Mouse (Mus musculus) midbrain, embryonic 16.5 days (tissue): ENCODE measurements at regions not wholly inside any gene's neighbourhood (a gene's known extent, or its start where the extent isn't known, plus 50 kb on each side); places are given as distances from the start of the nearest gene placed in this dataset.

Experiments
- ATAC-seq: fragments of 200-750 bp; cut with Nextera tagmentation; 2 replicates; pipeline ENCODE4 v1.8.0; 2017; ENCODE audit warnings: moderate TSS enrichment
- H3K27ac ChIP-seq: fragments of 300-500 bp; sonication (generic); 2 replicates; pipeline ENCODE4 v1.5.1; 2014; ENCODE audit warnings: mild to moderate bottlenecking, low read length, mixed read lengths
- H3K27me3 ChIP-seq: fragments of 300-500 bp; sonication (generic); 2 replicates; pipeline ENCODE4 v1.6.1; 2014; ENCODE audit warnings: low read depth, low read length, mixed read lengths; ENCODE audit not compliant: control insufficient read depth, insufficient read depth
- H3K36me3 ChIP-seq: fragments of 300-500 bp; sonication (generic); 2 replicates; pipeline ENCODE4 v1.6.1; 2014; ENCODE audit warnings: mild to moderate bottlenecking, low read length, moderate library complexity, mixed read lengths; ENCODE audit not compliant: control insufficient read depth, insufficient read depth
- H3K4me1 ChIP-seq: fragments of 300-500 bp; sonication (generic); 2 replicates; pipeline ENCODE4 v1.6.1; 2014; ENCODE audit warnings: mild to moderate bottlenecking, low read length, mixed read lengths; ENCODE audit not compliant: control insufficient read depth, insufficient read depth
- H3K4me2 ChIP-seq: fragments of 300-500 bp; sonication (generic); 2 replicates; pipeline ENCODE4 v1.6.1; 2014; ENCODE audit warnings: mild to moderate bottlenecking, low read length, mixed read lengths
- H3K4me3 ChIP-seq: fragments of 300-500 bp; sonication (generic); 2 replicates; pipeline ENCODE4 v1.5.1; 2014; ENCODE audit warnings: low read depth, mild to moderate bottlenecking, low read length, moderate library complexity, mixed read lengths
- H3K9ac ChIP-seq: fragments of 300-500 bp; sonication (generic); 2 replicates; pipeline ENCODE4 v1.6.1; 2014; ENCODE audit warnings: low read depth, low read length, mixed read lengths
- H3K9me3 ChIP-seq: fragments of 300-500 bp; sonication (generic); replicated peaks from 2 replicates; pipeline ENCODE4 v1.6.1; 2014; ENCODE audit warnings: mild to moderate bottlenecking, low read length, mixed read lengths; ENCODE audit not compliant: control insufficient read depth, poor library complexity, severe bottlenecking
- WGBS: fragments of 180-500 bp; shearing (Covaris S2); extraction: QIAGEN DNeasy Blood & Tissue Kit; methylation state at CpG from one replicate; pipeline ENCODE4 v1.1.7; 2014; 5-methylcytosine and 5-hydroxymethylcytosine counted together

DNA sequence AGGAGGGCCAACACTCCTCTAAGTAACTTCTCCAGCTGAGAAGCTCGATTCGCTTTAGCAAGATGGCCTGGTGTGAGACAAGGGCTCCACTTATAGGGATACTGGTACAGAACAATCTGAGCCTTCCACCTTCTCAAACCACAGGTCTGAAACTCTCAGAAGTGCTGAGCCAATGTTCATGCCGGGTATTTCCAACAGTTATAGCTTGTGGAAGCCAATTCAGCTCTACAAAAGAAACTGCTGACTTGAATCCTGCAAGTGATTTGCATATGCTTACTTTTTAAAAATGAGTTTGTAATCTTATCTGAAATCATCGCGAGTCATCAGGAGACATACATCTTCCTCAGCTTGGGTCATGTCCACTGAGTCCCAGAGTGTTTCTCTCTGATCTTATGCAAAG lies 273.2 kb downstream of the Car8 start:
- Histone ChIP-seq H3K27ac (no peak overlapping the region), H3K4me1 (no peaks in the 10 kb centered on the region), H3K36me3 (no peaks in the 10 kb centered on the region), H3K4me2 (no peak overlapping the region), H3K27me3 (no peaks in the 10 kb centered on the region), H3K9ac (no peak overlapping the region), H3K9me3 (no peaks in the 10 kb centered on the region), H3K4me3 (no peak overlapping the region)
- 92% methylated on average over 5 of the region's 5 CpGs for WGBS
- ATAC-seq: no peak

DNA sequence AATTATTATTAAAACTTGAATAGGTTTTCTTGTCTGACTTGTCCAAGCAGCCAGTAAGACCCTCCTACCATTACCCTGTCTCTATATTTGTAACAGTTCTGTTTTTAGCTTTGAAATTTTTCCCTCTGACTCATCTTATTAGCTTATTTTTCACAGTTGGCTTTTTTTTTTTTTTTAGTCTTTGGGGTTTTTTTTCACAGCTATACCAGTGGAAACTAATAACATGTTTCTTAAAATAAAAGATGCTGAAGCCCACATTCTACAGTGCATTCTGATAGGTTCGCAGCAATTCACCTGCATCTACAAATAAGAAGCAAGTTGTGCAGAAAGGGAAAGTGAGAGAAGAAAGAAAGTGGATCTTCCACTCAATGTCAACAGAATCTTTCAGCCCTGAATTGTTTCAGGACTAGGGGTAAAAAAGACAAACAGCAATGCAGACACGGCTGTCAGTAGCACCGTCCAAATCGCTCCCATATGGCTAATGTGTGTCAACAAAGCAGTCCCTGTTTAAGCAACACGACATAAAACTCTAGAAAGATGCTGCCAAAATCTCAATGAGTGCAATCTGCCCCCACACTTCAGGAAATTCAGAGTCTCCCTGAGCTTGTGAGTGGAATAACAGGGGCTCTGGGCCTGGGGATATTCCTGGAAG lies 277.2 kb downstream of the Car8 start:
- no peaks in the 10 kb centered on the region for H3K27me3 ChIP-seq
- no peaks in the 10 kb centered on the region for H3K9me3 ChIP-seq
- H3K27ac ChIP-seq: no peak overlapping the region
- H3K9ac ChIP-seq: no peak overlapping the region
- H3K4me3 ChIP-seq: no peak overlapping the region
- no peaks in the 10 kb centered on the region for H3K4me1 ChIP-seq
- no peak overlapping the region for H3K4me2 ChIP-seq
- ATAC-seq: no peak
- 69% methylated on average over 5 of the region's 5 CpGs for WGBS
- H3K36me3 ChIP-seq: no peaks in the 10 kb centered on the region

DNA sequence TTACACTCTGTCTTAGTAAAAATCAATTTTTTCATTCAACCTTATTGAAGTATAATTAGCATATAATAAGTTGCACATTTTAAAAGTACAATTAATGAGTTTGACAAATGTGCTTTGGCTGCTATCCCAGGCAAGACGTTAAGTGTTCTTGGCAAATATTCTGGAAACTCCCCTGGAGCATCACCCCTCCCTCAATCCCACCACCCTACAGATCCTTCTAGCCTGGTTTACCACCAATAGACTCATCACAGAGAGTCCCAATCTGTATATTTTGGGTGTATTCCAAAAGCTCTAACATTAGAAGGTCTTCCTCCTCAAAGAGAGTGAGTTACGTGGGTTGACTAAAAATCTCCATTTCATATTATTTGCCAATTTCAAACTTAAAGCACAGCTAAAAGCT lies 278.5 kb downstream of the Car8 start:
- ATAC-seq: no peak
- 69% methylated on average over 2 of the region's 2 CpGs for WGBS
- H3K4me3 ChIP-seq: no peak overlapping the region
- H3K27ac ChIP-seq: no peak overlapping the region
- no peaks in the 10 kb centered on the region for H3K4me1 ChIP-seq
- no peaks in the 10 kb centered on the region for H3K9me3 ChIP-seq
- H3K36me3 ChIP-seq: no peaks in the 10 kb centered on the region
- no peak overlapping the region for H3K9ac ChIP-seq
- H3K4me2 ChIP-seq: no peak overlapping the region
- H3K27me3 ChIP-seq: no peaks in the 10 kb centered on the region

DNA sequence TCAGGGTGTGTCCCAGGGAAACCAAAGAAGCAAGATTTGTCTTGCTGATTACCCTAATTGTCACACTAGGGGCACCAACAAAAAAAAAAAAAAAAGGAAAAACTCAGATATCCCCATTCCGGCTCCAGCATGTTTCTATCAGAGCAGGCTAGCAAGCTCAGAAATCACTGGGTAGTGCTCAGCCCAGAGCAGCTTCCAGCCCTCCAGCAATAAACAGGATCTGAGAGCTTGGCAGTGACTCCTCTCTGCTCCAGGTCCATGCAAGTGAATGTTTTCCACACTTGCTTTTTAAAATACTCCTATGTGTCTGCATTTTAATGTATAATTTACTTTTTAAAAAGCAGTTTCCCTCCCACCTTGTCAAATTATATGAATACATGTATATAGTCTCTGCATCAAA lies 290.8 kb downstream of the Car8 start:
- Histone ChIP-seq H3K4me2 (no peak overlapping the region), H3K4me3 (no peak overlapping the region), H3K9me3 (no peaks in the 10 kb centered on the region), H3K36me3 (no peaks in the 10 kb centered on the region), H3K27ac (no peak overlapping the region), H3K9ac (no peak overlapping the region), H3K27me3 (no peaks in the 10 kb centered on the region), H3K4me1 (no peaks in the 10 kb centered on the region)
- 64% methylated on average over 1 of the region's 1 CpGs for WGBS
- no peak for ATAC-seq

DNA sequence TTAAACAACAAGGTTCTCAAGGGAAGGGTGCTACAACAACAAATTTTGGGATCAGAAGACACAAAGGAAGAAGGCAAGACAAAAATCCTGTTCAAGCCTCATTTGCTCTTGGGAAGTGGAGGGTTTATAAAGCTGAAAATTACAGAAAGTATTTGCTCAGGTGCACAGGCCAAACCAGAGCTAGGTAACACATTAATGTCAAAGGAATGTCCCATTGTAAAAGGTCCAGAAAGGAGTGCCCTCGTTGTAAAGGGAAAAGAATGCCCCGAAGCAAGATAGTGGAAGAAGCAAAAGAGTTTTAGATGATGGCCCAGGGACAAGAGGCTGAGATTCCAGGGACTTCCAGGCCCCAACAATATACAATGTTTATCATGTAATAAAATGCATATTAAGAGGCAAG lies 317.3 kb downstream of the Car8 start:
- ATAC-seq: no peak
- Histone ChIP-seq H3K9ac (no peak overlapping the region), H3K4me1 (no peaks in the 10 kb centered on the region), H3K9me3 (no peaks in the 10 kb centered on the region), H3K4me2 (no peak overlapping the region), H3K36me3 (no peaks in the 10 kb centered on the region), H3K27me3 (no peaks in the 10 kb centered on the region), H3K27ac (no peak overlapping the region), H3K4me3 (no peak overlapping the region)
- WGBS: 83% methylated on average over 2 of the region's 2 CpGs

DNA sequence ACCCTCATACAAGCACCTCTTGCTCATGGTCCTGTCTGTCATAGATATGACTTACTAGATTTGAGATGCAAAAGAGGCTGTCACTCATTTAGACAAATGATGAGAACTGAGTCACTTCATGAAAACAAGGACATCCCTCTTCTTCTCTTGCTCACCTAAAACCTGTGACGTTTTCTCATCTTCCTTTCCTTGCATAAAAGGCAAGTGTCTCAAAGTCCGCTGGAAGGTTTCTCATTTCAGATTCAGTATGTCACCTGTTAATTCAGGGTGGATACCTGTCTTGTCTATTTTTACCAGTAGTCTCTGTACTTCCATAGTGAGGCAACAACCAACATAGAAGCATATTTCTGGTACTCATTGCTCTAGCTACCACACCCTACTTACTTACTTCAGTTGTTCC lies 325.6 kb downstream of the Car8 start:
- ATAC-seq: no peak
- H3K4me3 ChIP-seq: no peak overlapping the region
- no peak overlapping the region for H3K9ac ChIP-seq
- H3K9me3 ChIP-seq: no peaks in the 10 kb centered on the region
- no peaks in the 10 kb centered on the region for H3K27me3 ChIP-seq
- WGBS: 93% methylated on average over 2 of the region's 2 CpGs
- no peaks in the 10 kb centered on the region for H3K4me1 ChIP-seq
- H3K4me2 ChIP-seq: no peak overlapping the region
- H3K27ac ChIP-seq: no peak overlapping the region
- H3K36me3 ChIP-seq: no peaks in the 10 kb centered on the region

DNA sequence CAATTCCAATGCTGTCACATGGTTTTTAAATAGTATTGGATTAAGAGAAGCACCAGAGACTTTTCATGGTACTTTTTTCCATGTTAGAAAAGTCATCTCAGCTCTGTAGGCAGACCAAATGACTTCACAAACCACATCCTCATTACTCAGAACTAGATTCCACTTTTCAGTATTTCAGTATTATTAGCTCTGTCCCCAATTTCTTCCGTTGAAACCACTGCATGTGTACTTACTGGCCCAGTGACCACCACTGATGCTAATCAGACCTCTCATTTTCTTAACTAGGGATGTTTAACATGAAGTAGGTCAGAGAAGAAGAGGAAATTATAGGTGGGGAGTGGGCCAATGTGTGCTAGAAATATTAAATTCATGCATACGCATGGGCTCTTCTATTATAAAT lies 326.2 kb downstream of the Car8 start:
- Histone ChIP-seq H3K9ac (no peak overlapping the region), H3K4me3 (no peak overlapping the region), H3K36me3 (no peaks in the 10 kb centered on the region), H3K4me1 (no peaks in the 10 kb centered on the region), H3K27me3 (no peaks in the 10 kb centered on the region), H3K4me2 (no peak overlapping the region), H3K9me3 (no peaks in the 10 kb centered on the region), H3K27ac (no peak overlapping the region)
- no peak for ATAC-seq
- 84% methylated on average over 2 of the region's 2 CpGs for WGBS

DNA sequence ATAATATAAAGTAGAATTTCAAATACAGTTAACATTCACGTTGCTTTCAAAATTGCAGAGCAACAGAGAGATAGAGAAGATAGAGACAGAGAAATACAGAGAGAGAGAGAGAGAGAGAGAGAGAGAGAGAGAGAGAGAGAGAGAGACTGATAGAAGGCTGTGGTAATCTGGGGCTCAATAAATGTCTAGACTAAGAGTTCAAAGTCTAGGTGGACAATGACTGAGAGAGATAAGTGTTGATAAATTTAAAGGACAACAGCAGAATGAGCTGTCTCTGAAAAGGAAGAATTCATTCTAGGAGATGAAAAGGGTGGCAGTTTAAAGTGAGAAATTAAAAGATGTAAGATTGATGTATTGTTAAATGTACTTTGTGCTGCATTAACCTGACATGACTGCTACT lies 335.7 kb downstream of the Car8 start:
- Histone ChIP-seq H3K9me3 (no peaks in the 10 kb centered on the region), H3K4me1 (no peaks in the 10 kb centered on the region), H3K9ac (no peak overlapping the region), H3K36me3 (no peaks in the 10 kb centered on the region), H3K27ac (no peak overlapping the region), H3K4me3 (no peak overlapping the region), H3K4me2 (no peak overlapping the region), H3K27me3 (no peaks in the 10 kb centered on the region)
- ATAC-seq: no peak
- 78% methylated on average over 1 of the region's 1 CpGs for WGBS

DNA sequence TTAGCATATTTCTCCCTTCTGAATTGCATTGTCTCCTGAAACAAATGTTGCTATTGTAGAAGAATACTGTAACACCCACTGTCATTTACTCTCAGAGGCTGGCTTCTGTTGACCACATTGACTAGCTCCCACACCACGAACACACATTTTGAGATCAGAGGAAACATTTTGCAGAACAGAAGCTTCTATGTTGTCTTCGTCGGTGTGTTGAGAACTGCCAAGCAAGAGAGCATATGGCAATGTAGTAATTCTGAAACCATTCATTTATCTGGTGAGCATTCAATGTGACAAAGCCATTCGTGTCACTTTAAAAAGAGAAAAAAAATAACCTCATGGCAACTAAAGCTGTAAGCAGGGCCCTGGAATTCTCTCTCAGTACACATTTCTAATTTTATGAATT lies 343.9 kb downstream of the Car8 start:
- Histone ChIP-seq H3K36me3 (no peaks in the 10 kb centered on the region), H3K27ac (no peak overlapping the region), H3K27me3 (no peaks in the 10 kb centered on the region), H3K4me3 (no peak overlapping the region), H3K9me3 (no peaks in the 10 kb centered on the region), H3K4me1 (no peaks in the 10 kb centered on the region), H3K9ac (no peak overlapping the region), H3K4me2 (no peak overlapping the region)
- 75% methylated on average over 4 of the region's 4 CpGs for WGBS
- no peak for ATAC-seq
